In the genomic region with DNA sequence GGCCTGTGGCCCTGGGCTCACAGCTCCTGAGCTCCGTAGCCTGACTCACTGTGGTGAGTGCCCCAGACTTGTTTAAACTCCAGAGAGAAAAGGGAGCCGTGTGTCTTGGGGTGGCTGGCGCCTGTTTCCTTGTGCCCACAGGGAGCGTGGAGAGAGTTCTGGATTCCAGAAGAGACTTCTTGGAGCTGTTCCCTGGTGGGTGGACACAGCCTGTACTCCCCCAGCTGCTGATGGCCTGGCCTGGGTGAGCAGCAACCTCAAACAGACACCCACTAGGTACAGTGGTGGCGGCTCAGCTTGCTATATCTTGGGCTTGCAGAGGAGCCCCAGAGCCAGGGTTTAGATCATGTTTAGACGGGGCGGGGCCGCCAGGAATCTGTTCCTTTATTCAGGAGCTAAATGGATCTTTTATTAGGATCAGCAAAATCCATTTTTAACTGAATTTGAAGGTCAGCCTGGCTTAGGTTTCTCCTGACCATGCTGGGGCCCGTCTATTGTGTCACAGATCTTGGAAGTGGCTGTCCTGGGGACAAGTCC, we compare ENCODE assay signal across 17 mouse cellular contexts. TPM values are rescaled to one million over a fixed set of nuclear protein-coding genes. Genes with fewer than 3 reads are reported as not detected.
A peak's percentile ranks its signal among the peaks of the same experiment; 100 is the strongest.
DNase-seq lines count a peak whose midpoint lies in the region; ATAC-seq and TF ChIP-seq lines count a peak whose summit lies in the region.
"Had no signal": no experiment of that assay in that cellular context is flagged by ENCODE, and none has a peak within 500 bp of the region (broad histone marks: within the 10 kb centered on the region; RNA-seq: fewer than 3 reads in every experiment).

No protein-coding gene starts in this region.

- TF ChIP-seq POLR2A in limb, embryonic 14.5 days (IDR thresholded peaks at IDR 0.05; ENCODE audit: borderline replicate concordance, extremely low read depth, insufficient read depth, insufficient read length): no peak

- 87% methylated on average over 9 of the region's 9 CpGs for WGBS in hindbrain, embryonic 13.5 days
- WGBS in hindbrain, postnatal 0 days: 89% methylated on average over 9 of the region's 9 CpGs
- 67% methylated on average over 9 of the region's 9 CpGs for WGBS in limb, embryonic 14.5 days

- no peaks in the 10 kb centered on the region for H3K27me3 ChIP-seq in hindbrain, embryonic 13.5 days
- H3K27me3 ChIP-seq in hindbrain, postnatal 0 days (ENCODE audit: insufficient read depth, low read length): no peaks in the 10 kb centered on the region
- no peaks in the 10 kb centered on the region for H3K27me3 ChIP-seq in limb, embryonic 14.5 days (ENCODE audit: control insufficient read depth, insufficient read depth, low read length)
- H3K27me3 ChIP-seq: embryonic facial prominence, embryonic 12.5 days; neural tube, embryonic 13.5 days; Patski had no signal

- no peaks in the 10 kb centered on the region for H3K36me3 ChIP-seq in hindbrain, embryonic 13.5 days
- no peaks in the 10 kb centered on the region for H3K36me3 ChIP-seq in hindbrain, postnatal 0 days (ENCODE audit: insufficient read depth, low read length)
- H3K36me3 ChIP-seq in limb, embryonic 14.5 days (ENCODE audit: control insufficient read depth, insufficient read depth, low read length): no peaks in the 10 kb centered on the region
- H3K36me3 ChIP-seq: embryonic facial prominence, embryonic 12.5 days; neural tube, embryonic 13.5 days had no signal

- H3K27ac ChIP-seq in hindbrain, embryonic 13.5 days: no peak overlapping the region
- no peak overlapping the region for H3K27ac ChIP-seq in hindbrain, postnatal 0 days
- H3K27ac ChIP-seq in limb, embryonic 14.5 days (replicated peaks; ENCODE audit: low read depth, low read length): peak overlapping the region; percentile 38; the same call in 1 of the 2 replicates

- no peak for ATAC-seq in hindbrain, embryonic 13.5 days (ENCODE audit: low FRiP score)
- no peak for ATAC-seq in hindbrain, postnatal 0 days
- ATAC-seq in limb, embryonic 14.5 days (ENCODE audit: low FRiP score, low read depth): no peak
- no peak for ATAC-seq in erythroblast, adult 5-6 weeks (replicated peaks; ENCODE audit: low FRiP score, poor library complexity, severe bottlenecking)
- ATAC-seq: Patski had no signal

- DNase-seq in hindbrain, postnatal 0 days (ENCODE audit: low spot score): no peak
- peak; percentile 47 for DNase-seq in MN1 (ENCODE audit: low spot score)
- peak; percentile 70 to 77 for DNase-seq in gastrocnemius, adult 8-10 months (ENCODE audit: low spot score in 2 of 2)
- DNase-seq in limb, embryonic 14.5 days (ENCODE audit: low spot score): no peak
- DNase-seq in kidney, postnatal 14 days: no peak
- DNase-seq: adrenal gland, adult 8-10 months; cerebellum, postnatal 14 days; heart, postnatal 36 days; kidney, adult 9 months; layer of hippocampus, adult 9-11 months; midbrain, embryonic 14.5 days; thymus, postnatal 25 days had no signal

- no peak overlapping the region for H3K4me2 ChIP-seq in hindbrain, embryonic 13.5 days
- no peak overlapping the region for H3K4me2 ChIP-seq in hindbrain, postnatal 0 days (ENCODE audit: low read depth, low read length)
- H3K4me2 ChIP-seq in limb, embryonic 14.5 days (replicated peaks; ENCODE audit: low read depth, low read length, severe bottlenecking): no peak overlapping the region
- H3K4me2 ChIP-seq: embryonic facial prominence, embryonic 12.5 days; neural tube, embryonic 13.5 days had no signal

- H3K9me3 ChIP-seq in hindbrain, embryonic 13.5 days: no peaks in the 10 kb centered on the region
- H3K9me3 ChIP-seq in hindbrain, postnatal 0 days (ENCODE audit: low read length): no peaks in the 10 kb centered on the region
- no peaks in the 10 kb centered on the region for H3K9me3 ChIP-seq in limb, embryonic 14.5 days (ENCODE audit: control insufficient read depth, low read length)
- H3K9me3 ChIP-seq: embryonic facial prominence, embryonic 12.5 days; neural tube, embryonic 13.5 days had no signal

- peaks cover 33% of the 10 kb centered on the region for H3K4me1 ChIP-seq in hindbrain, embryonic 13.5 days (replicated peaks)
- peaks cover 7% of the 10 kb centered on the region; the same call in 1 of the 2 replicates for H3K4me1 ChIP-seq in hindbrain, postnatal 0 days (ENCODE audit: insufficient read depth, low read length)
- H3K4me1 ChIP-seq in limb, embryonic 14.5 days (ENCODE audit: control insufficient read depth, insufficient read depth, low read length): peaks cover 27% of the 10 kb centered on the region

- TF ChIP-seq CTCF in hindbrain, postnatal 0 days (IDR thresholded peaks at IDR 0.05; ENCODE audit: low read depth): no peak

- no peak overlapping the region for H3K4me3 ChIP-seq in hindbrain, embryonic 13.5 days
- no peak overlapping the region for H3K4me3 ChIP-seq in hindbrain, postnatal 0 days (ENCODE audit: low read length)
- no peak overlapping the region for H3K4me3 ChIP-seq in limb, embryonic 14.5 days (replicated peaks; ENCODE audit: low read length)
- H3K4me3 ChIP-seq: embryonic facial prominence, embryonic 12.5 days; neural tube, embryonic 13.5 days had no signal

- 0 out of 2 replicates have a peak overlapping the region, but pooled peaks have one; percentile 3 for H3K9ac ChIP-seq in hindbrain, embryonic 13.5 days
- H3K9ac ChIP-seq in hindbrain, postnatal 0 days (replicated peaks; ENCODE audit: low read length): no peak overlapping the region
- no peak overlapping the region for H3K9ac ChIP-seq in limb, embryonic 14.5 days (ENCODE audit: low read depth, low read length, severe bottlenecking)
- H3K9ac ChIP-seq: embryonic facial prominence, embryonic 12.5 days had no signal

RNA-seq across cellular contexts. Expression of a gene that starts 21.6 kb away (rescaled TPM):
- 21.3 and 22.1 TPM in 2 replicates for polyA plus RNA-seq in hindbrain, embryonic 13.5 days (2015; fragmentation: Nextera tagmentation; extraction: Ambion mirVana)
- 37.5 and 48.3 TPM in 2 replicates for total RNA-seq in hindbrain, postnatal 0 days (2014; rRNA removed)
- 12.3 and 13.4 TPM in 2 replicates for polyA plus RNA-seq in hindbrain, postnatal 0 days (2015; fragmentation: Nextera tagmentation; extraction: Ambion mirVana)
- total RNA-seq in gastrocnemius, adult 8-10 months (2022): 10 to 100 TPM; 32.6 to 36.2 (median 34.6) TPM
- polyA plus RNA-seq in limb, embryonic 14.5 days (2012; rRNA removed): 32.6 and 43.9 TPM in 2 replicates
- polyA plus RNA-seq in limb, embryonic 14.5 days (2014; fragmentation: Nextera tagmentation; extraction: Ambion mirVana): 10.2 and 10.3 TPM in 2 replicates
- total RNA-seq in erythroblast, adult 5-6 weeks (2015; ENCODE audit: low replicate concordance): 23.2 and 30.0 TPM in 2 replicates
- 37.8 and 38.3 TPM in 2 replicates for total RNA-seq in erythroblast, adult 5-6 weeks (2017; ENCODE audit: low replicate concordance)

Comparison
In these comparisons a context has a peak if more than half of its experiments do, and no peak if none do; other contexts are left out.
1. DNase-seq: peak in MN1 (single experiment) and gastrocnemius, adult 8-10 months (2 of 2); none in hindbrain, postnatal 0 days (single experiment), limb, embryonic 14.5 days (single experiment) and kidney, postnatal 14 days (single experiment).